Mouse (Mus musculus) layer of hippocampus, adult 11-12 months (tissue): ENCODE results near the gene Pold1.
A peak's percentile ranks its signal among the peaks of the same experiment; 100 is the strongest.

ENCODE experiments used
- DNase-seq: peaks from one replicate; pipeline ENCODE4 v3.0.0; 2022; ENCODE audit warnings: low spot score

Pold1 gene

DNA sequence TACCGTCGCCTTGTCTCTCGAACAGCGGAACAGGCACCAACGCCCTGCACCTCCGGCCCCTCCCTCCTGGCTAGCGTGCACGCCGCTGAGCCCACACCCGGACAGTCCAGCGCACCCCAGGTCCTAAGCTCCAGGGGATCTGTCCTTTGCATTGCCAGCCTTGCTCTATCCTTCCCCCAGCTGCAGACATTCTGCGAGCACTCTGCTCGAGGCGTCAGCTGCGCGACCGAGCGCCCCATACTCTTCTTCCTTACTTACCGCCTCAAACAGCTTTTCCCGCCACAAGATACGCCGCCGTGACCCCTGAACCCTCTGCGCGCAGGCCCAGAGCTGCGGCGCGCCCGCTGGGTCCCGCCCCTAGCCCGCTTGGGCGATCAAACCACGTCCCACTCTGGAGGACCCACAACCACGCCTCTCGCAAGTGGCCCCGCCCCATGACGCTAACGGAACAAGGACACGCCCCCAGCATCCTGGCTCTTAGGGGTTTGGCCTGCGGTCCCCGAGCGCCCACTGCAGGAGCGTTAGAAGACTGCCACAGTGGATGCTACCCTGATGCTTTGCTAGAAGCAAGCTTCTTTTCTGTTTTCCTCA lies at the start of gene Pold1:
Gene Pold1, minus strand, starts transcription at position 353 of the 591 bp plus-strand sequence.
- peak; percentile 100 for DNase-seq

- DNase-seq: no peak
These were observed 49.7 kb upstream of the Pold1 start for GRCm38 (mm10) chr7:44598336-44598735.

DNA sequence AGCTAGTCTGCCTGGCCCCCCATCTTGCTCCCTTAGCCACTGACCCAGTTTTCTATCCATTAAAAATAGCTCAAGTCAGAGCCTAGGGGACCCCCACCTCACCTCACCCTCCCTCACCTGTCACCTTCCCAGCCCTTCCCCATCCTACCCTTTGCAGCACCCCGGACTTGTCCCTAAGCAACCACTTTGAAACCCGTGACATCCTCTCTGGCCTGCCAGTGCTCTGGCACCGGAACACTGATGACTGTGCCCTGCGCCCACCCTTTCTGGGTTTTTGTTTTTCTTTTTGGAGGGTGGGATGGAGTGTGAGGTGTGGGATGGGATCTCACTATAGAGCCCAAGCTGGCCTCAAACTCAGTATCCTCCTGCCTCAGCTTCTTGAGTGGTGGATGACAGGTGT lies 49.0 kb upstream of the Pold1 start:
- no peak for DNase-seq

DNA sequence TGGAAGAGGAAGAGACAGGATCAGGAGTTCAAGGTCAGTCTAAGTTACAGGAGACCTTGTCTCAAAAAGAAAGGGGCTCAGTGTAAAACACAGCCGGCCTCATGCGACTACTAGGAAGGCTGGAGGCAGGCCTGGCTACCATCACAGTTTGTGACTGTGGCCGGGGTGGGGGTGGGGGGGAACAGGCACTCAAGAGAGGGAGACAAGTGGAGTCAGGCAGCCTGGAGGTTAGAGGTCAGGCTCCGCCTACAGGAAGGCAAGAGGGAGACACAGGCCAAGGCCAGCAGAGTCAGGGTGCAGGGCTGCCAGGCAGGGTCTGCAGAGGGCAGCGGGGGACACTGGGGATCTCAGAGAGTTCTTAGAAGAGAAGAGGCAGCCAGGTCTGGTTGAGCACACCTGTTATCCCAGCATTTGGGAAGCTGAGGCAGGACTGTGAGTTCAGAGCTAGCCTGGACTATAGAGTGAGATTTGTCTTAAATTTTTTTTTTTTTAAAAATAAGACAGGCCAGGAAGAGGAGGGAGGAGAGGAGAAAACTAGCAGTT lies 48.4 kb upstream of the Pold1 start:
- no peak for DNase-seq

GRCm38 (mm10) chr7:44596051-44596450 lies 47.4 kb upstream of the Pold1 start:
- DNase-seq: no peak

DNA sequence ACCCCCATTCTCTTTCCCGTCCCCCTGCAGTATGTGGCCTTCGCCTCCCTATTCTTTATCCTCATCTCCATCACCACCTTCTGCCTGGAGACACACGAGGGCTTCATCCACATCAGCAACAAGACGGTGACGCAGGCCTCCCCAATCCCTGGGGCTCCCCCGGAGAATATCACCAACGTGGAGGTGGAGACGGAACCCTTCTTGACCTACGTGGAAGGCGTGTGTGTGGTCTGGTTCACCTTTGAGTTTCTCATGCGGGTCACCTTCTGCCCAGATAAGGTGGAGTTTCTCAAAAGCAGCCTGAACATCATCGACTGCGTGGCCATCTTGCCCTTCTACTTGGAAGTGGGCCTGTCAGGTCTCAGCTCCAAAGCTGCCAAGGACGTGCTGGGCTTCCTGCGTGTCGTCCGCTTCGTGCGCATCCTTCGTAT lies 46.5 kb upstream of the Pold1 start:
- no peak for DNase-seq

- DNase-seq: peak; percentile 75
These were observed 45.6 kb upstream of the Pold1 start for GRCm38 (mm10) chr7:44594291-44594690.

- DNase-seq: peak; percentile 86
These were observed 45.1 kb upstream of the Pold1 start for GRCm38 (mm10) chr7:44593775-44594174.

DNA sequence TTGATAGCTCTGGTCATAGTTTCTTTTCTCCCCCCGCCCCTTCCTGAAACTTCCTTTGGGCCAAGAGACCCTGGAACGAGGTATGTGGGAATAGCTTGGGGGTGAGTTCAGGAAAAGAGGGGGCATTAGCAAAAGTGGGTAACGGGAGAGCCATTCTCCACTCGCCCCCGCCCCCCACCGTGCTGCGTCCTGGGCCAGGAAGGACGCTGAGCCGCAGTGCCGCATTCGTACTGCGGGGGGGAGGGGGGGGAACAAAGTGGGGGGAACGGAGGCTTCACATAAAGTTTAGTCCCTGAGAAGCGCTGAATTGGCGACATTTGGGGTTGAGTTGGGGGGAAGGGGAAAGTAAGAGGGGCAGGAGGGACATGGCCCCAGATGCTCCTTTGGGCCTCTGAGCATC lies 44.4 kb upstream of the Pold1 start:
- no peak for DNase-seq

DNA sequence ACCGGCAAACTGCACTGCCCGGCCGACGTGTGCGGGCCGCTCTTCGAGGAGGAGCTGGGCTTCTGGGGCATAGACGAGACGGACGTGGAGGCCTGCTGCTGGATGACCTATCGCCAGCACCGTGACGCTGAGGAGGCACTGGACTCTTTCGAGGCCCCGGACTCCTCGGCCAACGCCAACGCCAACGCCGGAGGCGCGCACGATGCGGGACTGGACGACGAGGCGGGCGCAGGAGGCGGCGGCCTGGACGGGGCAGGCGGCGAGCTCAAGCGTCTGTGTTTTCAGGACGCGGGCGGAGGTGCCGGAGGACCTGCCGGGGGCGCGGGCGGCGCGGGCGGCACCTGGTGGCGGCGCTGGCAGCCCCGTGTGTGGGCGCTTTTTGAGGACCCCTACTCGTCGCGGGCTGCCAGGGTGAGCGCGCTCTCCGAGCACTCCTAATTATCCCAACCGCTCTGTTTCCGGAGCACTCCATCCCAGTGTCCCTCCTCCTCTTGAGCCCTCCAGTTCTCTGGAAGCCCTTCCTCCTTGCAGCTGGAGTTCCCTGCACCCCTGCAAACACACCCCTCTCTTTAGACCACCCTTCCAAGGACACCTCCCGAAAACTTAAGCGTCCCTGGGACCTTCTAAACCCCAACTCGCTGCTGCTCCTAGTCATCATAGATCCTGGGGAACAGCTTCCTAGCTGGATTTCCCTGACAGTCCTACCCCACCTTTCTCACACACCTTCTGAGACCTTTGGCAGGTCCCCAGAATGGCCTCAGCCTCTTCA lies 42.9 kb upstream of the Pold1 start:
- DNase-seq: no peak

DNA sequence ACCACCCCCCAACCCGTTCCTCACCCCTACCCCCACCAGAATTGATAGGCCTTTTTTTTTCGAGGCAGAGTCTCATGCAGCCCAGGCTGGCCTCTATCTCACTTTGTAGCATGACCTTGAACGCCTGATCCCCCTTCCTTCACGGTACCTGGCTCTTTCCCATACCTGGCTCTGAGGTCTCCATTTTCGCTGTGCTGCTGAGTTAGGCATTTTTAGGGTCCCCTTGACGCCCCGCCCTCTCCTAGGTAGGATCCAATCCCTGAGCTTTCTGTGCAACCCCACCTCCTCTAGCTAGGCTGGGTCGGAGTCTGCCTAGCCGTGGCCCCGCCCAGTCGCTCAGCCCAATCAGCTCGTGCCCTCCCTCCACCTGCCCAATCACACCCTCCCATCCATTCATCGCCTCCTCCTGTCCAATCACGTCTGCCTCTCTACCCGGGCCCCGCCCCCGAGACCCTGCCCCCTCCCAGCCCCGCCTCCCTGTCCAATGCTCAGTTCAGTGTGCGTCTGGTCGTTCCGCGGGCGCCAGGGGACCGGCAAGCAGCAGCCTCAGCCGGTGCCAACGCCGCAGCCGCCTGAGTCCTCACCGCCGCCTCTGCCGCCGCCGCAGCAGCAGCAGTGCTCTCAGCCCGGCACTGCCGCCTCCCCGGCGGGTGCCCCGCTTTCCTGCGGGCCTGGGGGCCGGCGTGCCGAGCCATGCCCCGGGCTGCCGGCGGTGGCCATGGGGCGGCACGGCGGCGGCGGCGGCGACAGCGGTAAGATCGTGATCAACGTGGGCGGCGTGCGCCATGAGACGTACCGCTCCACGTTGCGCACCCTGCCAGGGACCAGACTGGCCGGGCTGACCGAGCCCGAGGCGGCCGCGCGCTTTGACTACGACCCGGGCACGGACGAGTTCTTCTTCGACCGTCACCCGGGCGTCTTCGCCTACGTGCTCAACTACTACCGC lies 42.0 kb upstream of the Pold1 start, which contains the start of gene Kcnc3:
Gene Kcnc3, plus strand, starts transcription at position 263 of the 946 bp plus-strand sequence.
- DNase-seq: peak; percentile 92

GRCm38 (mm10) chr7:44589946-44590345 lies 41.3 kb upstream of the Pold1 start:
- peak; percentile 52 for DNase-seq

GRCm38 (mm10) chr7:44589149-44589548 lies 40.5 kb upstream of the Pold1 start:
- peak; percentile 73 for DNase-seq

DNA sequence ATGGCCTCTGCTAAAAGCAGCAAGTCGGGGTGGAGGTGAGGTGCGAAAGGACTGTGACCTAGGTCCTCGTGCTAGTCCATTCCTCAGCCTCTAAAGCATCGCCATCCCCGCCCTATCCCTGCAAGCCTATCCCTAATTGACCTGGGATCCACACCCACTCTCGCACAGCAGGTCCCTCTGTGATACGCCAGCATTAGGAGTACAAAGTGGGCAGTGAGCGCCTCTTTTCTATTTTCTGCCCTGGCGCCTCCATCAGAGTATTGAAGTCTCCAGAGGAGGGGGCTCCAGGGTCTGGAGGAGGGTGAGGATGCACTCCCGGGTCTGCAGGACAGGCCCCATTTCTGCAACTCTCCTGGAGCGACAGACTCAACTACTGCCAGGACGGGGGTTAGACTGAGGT lies 39.7 kb upstream of the Pold1 start:
- DNase-seq: no peak

- DNase-seq: no peak
These were observed 39.0 kb upstream of the Pold1 start for GRCm38 (mm10) chr7:44587676-44588075.

DNA sequence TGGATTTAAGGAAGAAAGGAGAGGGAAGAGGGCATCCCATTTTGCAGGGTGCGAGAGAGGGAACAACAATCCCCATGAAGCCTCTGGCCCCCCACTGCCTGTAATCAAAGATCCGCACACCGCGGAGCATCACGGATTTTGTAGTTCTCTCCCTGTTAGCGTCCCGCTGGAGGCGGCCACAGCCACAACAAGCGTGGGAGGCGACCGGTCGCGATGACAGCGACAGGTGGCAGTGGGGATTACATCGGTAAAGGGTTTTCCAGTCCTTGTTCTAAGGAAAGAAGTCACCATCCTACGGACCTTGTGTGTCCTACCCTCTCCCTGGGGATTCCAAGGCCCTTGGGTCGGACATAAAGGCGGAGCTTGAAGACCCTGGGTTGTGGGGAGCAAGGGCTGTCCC lies 38.3 kb upstream of the Pold1 start:
- peak; percentile 84 for DNase-seq

GRCm38 (mm10) chr7:44586518-44586917 lies 37.9 kb upstream of the Pold1 start:
- peak; percentile 71 for DNase-seq

GRCm38 (mm10) chr7:44585606-44586005 lies 37.0 kb upstream of the Pold1 start:
- no peak for DNase-seq

GRCm38 (mm10) chr7:44584921-44585320 lies 36.3 kb upstream of the Pold1 start:
- DNase-seq: no peak

DNA sequence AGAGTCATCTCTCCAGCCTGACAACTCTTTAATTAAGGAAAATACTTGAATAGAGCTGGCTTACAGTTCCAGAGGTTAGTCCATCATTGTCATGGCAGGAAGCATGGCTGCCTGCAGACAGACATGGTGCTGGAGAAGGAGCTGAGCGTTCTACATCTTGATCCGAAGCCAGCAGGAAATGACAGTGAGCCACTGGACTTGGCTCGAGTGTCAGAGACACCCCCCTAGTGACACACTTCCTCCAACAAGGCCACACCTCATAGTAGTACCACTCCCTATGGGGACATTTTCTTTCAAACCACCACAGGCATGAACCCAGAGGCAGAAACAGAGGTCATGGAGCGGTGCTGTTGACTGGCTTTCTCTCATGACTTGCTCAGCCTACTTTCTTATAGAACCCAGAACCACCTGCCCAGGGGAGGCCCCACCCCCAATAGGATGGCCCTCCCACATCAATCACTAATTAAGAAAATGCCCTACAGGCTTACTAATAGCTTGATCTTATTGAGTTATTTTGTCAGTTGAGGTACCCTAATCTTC lies 35.7 kb upstream of the Pold1 start:
- no peak for DNase-seq

DNA sequence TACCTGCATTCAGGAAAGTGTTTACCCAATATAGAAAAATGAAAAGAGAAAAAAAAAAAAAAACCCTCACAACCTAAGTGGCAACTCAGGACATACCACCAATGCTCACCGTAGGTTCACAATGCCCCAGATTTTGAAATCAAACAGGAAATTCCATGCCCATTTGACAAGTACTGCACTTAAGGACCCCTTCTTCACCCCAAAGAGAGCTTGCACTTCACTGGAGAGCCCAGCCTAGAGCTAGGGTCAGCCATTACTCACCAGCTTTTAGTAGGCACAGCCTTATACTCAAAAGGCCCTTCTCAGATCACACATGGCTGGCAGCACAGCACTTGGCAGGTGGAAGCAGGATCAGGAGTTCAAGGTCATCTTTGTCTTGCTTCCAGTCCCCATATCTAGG lies 34.5 kb upstream of the Pold1 start:
- DNase-seq: no peak

DNA sequence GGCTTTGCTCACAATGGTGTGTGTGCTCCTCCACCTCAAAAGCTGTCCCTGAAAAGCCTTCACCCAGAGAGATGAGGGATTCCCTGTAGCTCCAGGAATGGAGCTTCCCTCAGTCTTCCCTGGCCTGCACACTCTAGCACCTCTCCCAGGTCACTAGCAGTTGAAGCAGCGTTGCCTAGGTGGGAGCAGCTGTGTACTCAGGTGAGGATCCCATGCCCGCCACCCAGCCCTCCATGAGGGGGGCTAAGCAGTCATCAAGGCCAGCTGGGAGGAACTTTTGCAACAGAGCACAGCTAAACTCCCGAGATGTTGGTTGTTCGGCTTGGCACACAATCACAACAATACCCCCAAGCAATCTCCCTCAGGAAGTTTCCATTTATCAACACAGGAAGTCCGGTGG lies 34.1 kb upstream of the Pold1 start:
- DNase-seq: no peak
